8 mouse cellular contexts compared by ENCODE assay signal in genomic region chr1:60567321-60567720, GRCm38 (mm10). TPM values are rescaled to one million over a fixed set of nuclear protein-coding genes. Genes with fewer than 3 reads are reported as not detected.
DNase-seq lines count a peak whose midpoint lies in the region; ATAC-seq and TF ChIP-seq lines count a peak whose summit lies in the region.

No protein-coding gene starts in this region.

- peaks cover 1% of the 10 kb centered on the region for H3K36me3 ChIP-seq in heart, embryonic 13.5 days
- peaks cover 5% of the 10 kb centered on the region for H3K36me3 ChIP-seq in E14TG2a.4 (ENCODE audit: insufficient read depth, low read length)
- peaks cover 2% of the 10 kb centered on the region for H3K36me3 ChIP-seq in hindbrain, embryonic 10.5 days
- 0 out of 2 replicates have a peak, but pooled peaks cover under 1% of the 10 kb centered on the region for H3K36me3 ChIP-seq in liver, postnatal 0 days (replicated peaks; ENCODE audit: insufficient read depth, low read length)

- no peaks in the 10 kb centered on the region for H3K9me3 ChIP-seq in heart, embryonic 13.5 days
- H3K9me3 ChIP-seq in E14TG2a.4 (ENCODE audit: low read length) = no peaks in the 10 kb centered on the region
- no peaks in the 10 kb centered on the region; the same call in 1 of the 2 replicates for H3K9me3 ChIP-seq in hindbrain, embryonic 10.5 days
- H3K9me3 ChIP-seq in liver, postnatal 0 days (ENCODE audit: low read length) = no peaks in the 10 kb centered on the region

- peak overlapping the region; percentile 83 for H3K4me2 ChIP-seq in heart, embryonic 13.5 days
- peak overlapping the region; percentile 76 for H3K4me2 ChIP-seq in liver, postnatal 0 days (ENCODE audit: low read depth, low read length)

- H3K27me3 ChIP-seq in heart, embryonic 13.5 days (replicated peaks) = no peaks in the 10 kb centered on the region
- H3K27me3 ChIP-seq in E14TG2a.4 (ENCODE audit: insufficient read depth, low read length) = no peaks in the 10 kb centered on the region
- H3K27me3 ChIP-seq in hindbrain, embryonic 10.5 days (ENCODE audit: insufficient read depth, poor library complexity, severe bottlenecking) = no peaks in the 10 kb centered on the region
- H3K27me3 ChIP-seq in liver, postnatal 0 days (ENCODE audit: insufficient read depth, low read length) = peaks cover 12% of the 10 kb centered on the region; the same call in 1 of the 2 replicates

- ATAC-seq in heart, embryonic 13.5 days (ENCODE audit: extremely low read depth, insufficient number of reproducible peaks, low FRiP score, low TSS enrichment) = no peak
- no peak for ATAC-seq in liver, postnatal 0 days

- peaks cover 33% of the 10 kb centered on the region for H3K4me1 ChIP-seq in heart, embryonic 13.5 days
- peaks cover 48% of the 10 kb centered on the region for H3K4me1 ChIP-seq in E14TG2a.4 (replicated peaks; ENCODE audit: low read depth, low read length)
- H3K4me1 ChIP-seq in hindbrain, embryonic 10.5 days (replicated peaks) = peaks cover 23% of the 10 kb centered on the region
- H3K4me1 ChIP-seq in liver, postnatal 0 days (ENCODE audit: insufficient read depth) = peaks cover 2% of the 10 kb centered on the region

- peak overlapping the region; percentile 99 for H3K9ac ChIP-seq in heart, embryonic 13.5 days
- peak overlapping the region; percentile 95 for H3K9ac ChIP-seq in liver, postnatal 0 days (replicated peaks)

- H3K27ac ChIP-seq in heart, embryonic 13.5 days (replicated peaks) = peak overlapping the region; percentile 98
- H3K27ac ChIP-seq in hindbrain, embryonic 10.5 days = peak overlapping the region; percentile 98
- H3K27ac ChIP-seq in liver, postnatal 0 days (ENCODE audit: low read depth) = peak overlapping the region; percentile 91

- peak overlapping the region; percentile 99 for H3K4me3 ChIP-seq in heart, embryonic 13.5 days
- H3K4me3 ChIP-seq in E14TG2a.4 (replicated peaks; ENCODE audit: low read length) = peak overlapping the region; percentile 99
- H3K4me3 ChIP-seq in hindbrain, embryonic 10.5 days = peak overlapping the region; percentile 98
- peak overlapping the region; percentile 83 for H3K4me3 ChIP-seq in liver, postnatal 0 days (ENCODE audit: low read depth, low read length)

- DNase-seq in heart, adult 11 months = no peak
- DNase-seq in hindbrain, embryonic 10.5 days (ENCODE audit: low spot score) = no peak
- no peak for DNase-seq in liver, postnatal 0 days
- no peak for DNase-seq in cerebellum, adult 11-12 months
- DNase-seq in adrenal gland, postnatal 4 days (ENCODE audit: low spot score in 2 of 2) = no peak
- DNase-seq in layer of hippocampus, adult 8-10 months (ENCODE audit: low spot score in 2 of 2) = no peak

- TF ChIP-seq EP300 in liver, postnatal 0 days (IDR thresholded peaks at IDR 0.05; ENCODE audit: low read depth) = no peak

- 17% methylated on average over 5 of the region's 5 CpGs for WGBS in heart, embryonic 13.5 days
- WGBS in hindbrain, embryonic 10.5 days = 27% methylated on average over 5 of the region's 5 CpGs
- WGBS in liver, postnatal 0 days (ENCODE audit: insufficient replicate concordance) = 24% methylated on average over 5 of the region's 5 CpGs

- no peak for TF ChIP-seq CTCF in E14TG2a.4 (conservative IDR thresholded peaks at IDR 0.05; ENCODE audit: low read length)
- TF ChIP-seq CTCF in liver, postnatal 0 days (IDR thresholded peaks at IDR 0.05; ENCODE audit: low read depth) = no peak

RNA-seq across cellular contexts. Expression of gene Raph1, which starts 0.4 kb away (rescaled TPM):
- polyA plus RNA-seq in heart, embryonic 13.5 days (2015; fragmentation: Nextera tagmentation; extraction: Ambion mirVana) = 56.3 and 65.1 TPM in 2 replicates
- polyA plus RNA-seq in hindbrain, embryonic 10.5 days (2016; fragmentation: Nextera tagmentation; extraction: Ambion mirVana) = 24.3 and 25.7 TPM in 2 replicates
- polyA plus RNA-seq in liver, postnatal 0 days (2015; fragmentation: Nextera tagmentation; extraction: Ambion mirVana) = 14.6 and 16.9 TPM in 2 replicates
- 10 to 100 TPM; 73.6 to 75.3 TPM for total RNA-seq in adrenal gland, postnatal 4 days (2021)
- total RNA-seq in layer of hippocampus, adult 8-10 months (2022) = 10 to 100 TPM; 50.7 to 69.1 (median 62.3) TPM
